Mouse (Mus musculus) MN1 (cell line): ENCODE measurements around the gene Sema3d.

Experiments used
- DNase-seq: peaks from one replicate; pipeline ENCODE4 v3.0.0-alpha.2; 2016; ENCODE audit warnings: low spot score

Gene Sema3d

DNA sequence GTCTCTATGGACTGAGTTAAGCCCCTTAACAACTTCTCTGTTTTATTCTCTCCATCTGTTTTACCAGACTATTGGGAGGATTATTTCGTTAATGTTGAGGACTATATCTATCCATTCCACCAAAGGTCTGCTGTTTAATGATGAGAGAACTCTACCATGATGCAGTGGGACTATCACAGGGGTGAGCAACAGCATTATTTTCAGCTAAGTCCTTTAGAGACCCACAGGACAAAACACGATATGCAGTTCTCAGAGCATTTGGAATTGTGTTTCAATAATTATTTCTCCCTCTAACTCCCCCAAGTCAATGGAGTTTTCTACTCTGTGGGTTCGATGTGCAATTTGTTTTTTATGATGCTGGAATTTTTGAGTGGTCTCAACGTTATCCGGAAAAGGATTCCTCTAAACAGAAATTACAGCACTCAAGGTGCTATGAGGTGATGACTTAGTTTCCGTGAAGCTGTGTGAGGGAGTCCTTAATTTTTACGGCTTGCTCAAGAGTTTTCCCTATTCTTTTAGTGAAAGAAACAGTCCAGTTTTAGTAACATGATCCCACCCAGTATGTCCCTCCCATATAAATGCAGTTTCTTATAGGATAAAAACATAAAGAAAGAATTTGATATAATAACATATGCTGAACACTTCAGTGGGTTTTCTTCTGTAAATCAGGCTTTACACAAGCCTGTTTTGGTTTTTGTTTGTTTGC, 254.7 kb downstream of the Sema3d start:
- DNase-seq = no peak
